Mouse (Mus musculus) heart, embryonic 10.5 days (tissue): Measurements from ENCODE around the gene Gja8. TPM values are rescaled to one million over a fixed set of nuclear protein-coding genes. Genes with fewer than 3 reads are reported as not detected.

Source experiments
- DNase-seq: peaks from one replicate; pipeline ENCODE4 v3.0.0-alpha.2; 2017; ENCODE audit warnings: low spot score
- H3K27ac ChIP-seq: fragments of 300-500 bp; sonication (generic); 2 replicates; pipeline ENCODE4 v1.5.1; 2016; ENCODE audit warnings: mild to moderate bottlenecking
- H3K27me3 ChIP-seq: fragments of 300-500 bp; sonication (generic); 2 replicates; pipeline ENCODE4 v1.6.1; 2016; ENCODE audit warnings: mild to moderate bottlenecking; ENCODE audit not compliant: poor library complexity, insufficient read depth, severe bottlenecking
- H3K36me3 ChIP-seq: fragments of 300-500 bp; sonication (generic); 2 replicates; pipeline ENCODE4 v1.6.1; 2016; ENCODE audit warnings: mild to moderate bottlenecking, moderate library complexity
- H3K4me1 ChIP-seq: fragments of 300-500 bp; sonication (generic); 2 replicates; pipeline ENCODE4 v1.6.1; 2016; ENCODE audit warnings: mild to moderate bottlenecking
- H3K4me3 ChIP-seq: fragments of 300-500 bp; sonication (generic); 2 replicates; pipeline ENCODE4 v1.5.1; 2016; ENCODE audit warnings: mild to moderate bottlenecking, moderate library complexity
- H3K9me3 ChIP-seq: fragments of 300-500 bp; sonication (generic); 2 replicates; pipeline ENCODE4 v1.6.1; 2016; ENCODE audit warnings: mild to moderate bottlenecking, moderate library complexity
- WGBS: fragments of 180-500 bp; shearing (Covaris S2); methylation state at CpG from one replicate; pipeline ENCODE4 v1.1.7; 2016; 5-methylcytosine and 5-hydroxymethylcytosine counted together
- polyA plus RNA-seq: library from polyadenylated mRNA; unstranded; fragments of >200 nt; fragmentation: Nextera tagmentation; extraction: Ambion mirVana; gene quantifications from 2 replicates; pipeline ENCODE4 v1.2.1, GENCODE M21; 2016

Gene Gja8
- polyA plus RNA-seq, 1 experiment from 2014 or later: not detected

GRCm38 (mm10) chr3:96920991-96921390 lies 4.8 kb downstream of the Gja8 start:
- peaks cover 4% of the 10 kb centered on the region; the same call in 1 of the 2 replicates for H3K4me1 ChIP-seq
- no peak overlapping the region for H3K27ac ChIP-seq
- H3K4me3 ChIP-seq: no peak overlapping the region
- H3K9me3 ChIP-seq: no peaks in the 10 kb centered on the region
- 81% methylated on average over 7 of the region's 7 CpGs for WGBS
- H3K36me3 ChIP-seq: no peaks in the 10 kb centered on the region
- no peak for DNase-seq
- 0 out of 2 replicates have a peak, but pooled peaks cover 2% of the 10 kb centered on the region for H3K27me3 ChIP-seq

GRCm38 (mm10) chr3:96905592-96905991 lies 20.2 kb downstream of the Gja8 start:
- no peaks in the 10 kb centered on the region for H3K9me3 ChIP-seq
- 50% methylated on average over 9 of the region's 9 CpGs for WGBS
- peak overlapping the region; percentile 91 for H3K27ac ChIP-seq
- H3K36me3 ChIP-seq: no peaks in the 10 kb centered on the region
- peaks cover 10% of the 10 kb centered on the region for H3K4me1 ChIP-seq
- peak overlapping the region; percentile 100 for H3K4me3 ChIP-seq
- no peak for DNase-seq
- peaks cover 6% of the 10 kb centered on the region; the same call in 1 of the 2 replicates for H3K27me3 ChIP-seq

GRCm38 (mm10) chr3:96904851-96905541 lies 20.8 kb downstream of the Gja8 start, which contains the start of gene Gpr89:
Gene Gpr89 (minus strand): TSS chr3:96905346.
- Histone ChIP-seq H3K36me3 (0 out of 2 replicates have a peak, but pooled peaks cover 3% of the 10 kb centered on the region), H3K9me3 (no peaks in the 10 kb centered on the region), H3K4me3 (peak within 1 kb of the TSS; percentile 100), H3K27me3 (peaks cover 6% of the 10 kb centered on the region; the same call in 1 of the 2 replicates), H3K4me1 (peaks cover 10% of the 10 kb centered on the region), H3K27ac (peak within 1 kb of the TSS; percentile 91)
- DNase-seq: peak; percentile 97
- WGBS: 0% methylated on average over 40 of the region's 40 CpGs

GRCm38 (mm10) chr3:96904393-96904792 lies 21.4 kb downstream of the Gja8 start, which contains the start of gene Gja5:
Gene Gja5 (plus strand): TSS chr3:96904693.
- peak within 1 kb of the TSS; percentile 91 for H3K27ac ChIP-seq
- H3K36me3 ChIP-seq: 0 out of 2 replicates have a peak, but pooled peaks cover 4% of the 10 kb centered on the region
- H3K4me1 ChIP-seq: peaks cover 10% of the 10 kb centered on the region
- no peak for DNase-seq
- H3K4me3 ChIP-seq: peak within 1 kb of the TSS; percentile 100
- no peaks in the 10 kb centered on the region for H3K9me3 ChIP-seq
- 18% methylated on average over 14 of the region's 14 CpGs for WGBS
- H3K27me3 ChIP-seq: peaks cover 6% of the 10 kb centered on the region; the same call in 1 of the 2 replicates

- DNase-seq: no peak
- 84% methylated on average over 4 of the region's 4 CpGs for WGBS
- H3K27ac ChIP-seq: no peak overlapping the region
These were observed 23.4 kb downstream of the Gja8 start for GRCm38 (mm10) chr3:96902336-96902999.

GRCm38 (mm10) chr3:96883690-96884089 lies 42.1 kb downstream of the Gja8 start:
- DNase-seq: no peak
- peaks cover 55% of the 10 kb centered on the region for H3K36me3 ChIP-seq
- no peaks in the 10 kb centered on the region for H3K9me3 ChIP-seq
- H3K27me3 ChIP-seq: no peaks in the 10 kb centered on the region
- 90% methylated on average over 7 of the region's 7 CpGs for WGBS
- no peak overlapping the region for H3K27ac ChIP-seq
- H3K4me1 ChIP-seq: no peaks in the 10 kb centered on the region
- H3K4me3 ChIP-seq: no peak overlapping the region

More at GRCm38 (mm10) chr3:96902336-96902999, 23.4 kb downstream of the Gja8 start:
- Histone ChIP-seq H3K9me3 (no peaks in the 10 kb centered on the region), H3K36me3 (peaks cover 10% of the 10 kb centered on the region), H3K4me1 (peaks cover 10% of the 10 kb centered on the region), H3K4me3 (no peak overlapping the region), H3K27me3 (peaks cover 6% of the 10 kb centered on the region; the same call in 1 of the 2 replicates)

- peaks cover 48% of the 10 kb centered on the region for H3K36me3 ChIP-seq
- H3K9me3 ChIP-seq: no peaks in the 10 kb centered on the region
- H3K4me3 ChIP-seq: no peak overlapping the region
- 90% methylated on average over 14 of the region's 14 CpGs for WGBS
- peak; percentile 66 for DNase-seq
- no peak overlapping the region for H3K27ac ChIP-seq
- H3K27me3 ChIP-seq: no peaks in the 10 kb centered on the region
- no peaks in the 10 kb centered on the region for H3K4me1 ChIP-seq
These were observed 43.6 kb downstream of the Gja8 start for GRCm38 (mm10) chr3:96882061-96882849.

GRCm38 (mm10) chr3:96881557-96881956 lies 44.3 kb downstream of the Gja8 start:
- no peak overlapping the region for H3K4me3 ChIP-seq
- DNase-seq: no peak
- peaks cover 43% of the 10 kb centered on the region for H3K36me3 ChIP-seq
- 84% methylated on average over 6 of the region's 6 CpGs for WGBS
- no peaks in the 10 kb centered on the region for H3K9me3 ChIP-seq
- no peak overlapping the region for H3K27ac ChIP-seq
- no peaks in the 10 kb centered on the region for H3K27me3 ChIP-seq
- H3K4me1 ChIP-seq: no peaks in the 10 kb centered on the region

GRCm38 (mm10) chr3:96880385-96880784 lies 45.4 kb downstream of the Gja8 start:
- DNase-seq: peak; percentile 47
- WGBS: 79% methylated on average over 4 of the region's 4 CpGs
- Histone ChIP-seq H3K9me3 (no peaks in the 10 kb centered on the region), H3K27ac (no peak overlapping the region), H3K4me1 (no peaks in the 10 kb centered on the region), H3K4me3 (no peak overlapping the region), H3K27me3 (no peaks in the 10 kb centered on the region), H3K36me3 (peaks cover 45% of the 10 kb centered on the region)

- H3K27me3 ChIP-seq: no peaks in the 10 kb centered on the region
- no peaks in the 10 kb centered on the region for H3K4me1 ChIP-seq
- WGBS: 88% methylated on average over 9 of the region's 9 CpGs
- no peak overlapping the region for H3K27ac ChIP-seq
- no peaks in the 10 kb centered on the region for H3K9me3 ChIP-seq
- H3K36me3 ChIP-seq: peaks cover 52% of the 10 kb centered on the region
- H3K4me3 ChIP-seq: no peak overlapping the region
- DNase-seq: peak; percentile 73
These were observed 46.3 kb downstream of the Gja8 start for GRCm38 (mm10) chr3:96879536-96879935.

- Histone ChIP-seq H3K9me3 (no peaks in the 10 kb centered on the region), H3K27me3 (no peaks in the 10 kb centered on the region), H3K4me1 (no peaks in the 10 kb centered on the region), H3K4me3 (no peak overlapping the region), H3K27ac (no peak overlapping the region), H3K36me3 (peaks cover 65% of the 10 kb centered on the region)
- 88% methylated on average over 7 of the region's 7 CpGs for WGBS
- DNase-seq: peak; percentile 41
These were observed 50.8 kb downstream of the Gja8 start for GRCm38 (mm10) chr3:96874808-96875571.

GRCm38 (mm10) chr3:96872501-96872900 lies 53.3 kb downstream of the Gja8 start:
- H3K27me3 ChIP-seq: no peaks in the 10 kb centered on the region
- peaks cover 75% of the 10 kb centered on the region for H3K36me3 ChIP-seq
- no peak overlapping the region for H3K4me3 ChIP-seq
- H3K4me1 ChIP-seq: no peaks in the 10 kb centered on the region
- H3K27ac ChIP-seq: no peak overlapping the region
- DNase-seq: peak; percentile 62
- no peaks in the 10 kb centered on the region for H3K9me3 ChIP-seq
- WGBS: 93% methylated on average over 8 of the region's 8 CpGs
